Mouse (Mus musculus) erythroblast, adult 5-6 weeks (primary cell): ENCODE measurements around the gene Slc6a5. TPM values are rescaled to one million over a fixed set of nuclear protein-coding genes. Genes with fewer than 3 reads are reported as not detected.

Experiments used
- ATAC-seq: replicated peaks from 2 replicates; pipeline ENCODE4 v1.8.0; 2016; ENCODE audit warnings: moderate number of reproducible peaks, mild to moderate bottlenecking, moderate TSS enrichment, inconsistent platforms; ENCODE audit not compliant: poor library complexity, low FRiP score, severe bottlenecking
- total RNA-seq, 2 experiments: library from RNA; stranded (forward) in 1 of 2; stranded (reverse) in 1 of 2; fragments of 150-400 nt in 1 of 2; fragments of 200-764, 138-1000 nt in 1 of 2; gene quantifications; 2 replicates each; pipeline versions ENCODE4 v1.2.3 to v1.2.4; 2015 to 2017; ENCODE audit warnings: low replicate concordance in 2 of 2

The Slc6a5 gene
- total RNA-seq, 2 experiments from 2014 or later: not detected

- no peak for ATAC-seq
Measured at GRCm38 (mm10) chr7:49963764-49964163, 53.8 kb downstream of the Slc6a5 start.

DNA sequence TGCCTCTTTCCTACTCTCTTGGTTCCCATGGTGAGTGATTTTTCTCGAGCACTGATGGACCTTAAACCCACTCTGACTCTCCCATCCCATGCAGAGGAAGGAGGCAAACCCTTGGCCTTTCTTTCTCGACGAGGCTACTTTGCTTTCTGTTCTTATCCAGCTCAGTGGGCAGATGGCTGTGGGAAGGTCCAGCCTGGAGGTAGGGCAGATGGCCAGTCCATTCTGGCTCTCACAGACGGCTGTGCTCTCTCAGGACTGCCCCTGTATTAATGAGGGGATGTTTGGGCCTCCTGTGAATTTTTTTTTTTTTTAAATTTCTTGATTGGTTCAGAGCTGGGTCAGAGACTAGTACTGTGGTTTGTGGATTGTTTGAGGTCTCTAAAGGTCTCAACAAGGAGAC lies 59.6 kb downstream of the Slc6a5 start:
- no peak for ATAC-seq

DNA sequence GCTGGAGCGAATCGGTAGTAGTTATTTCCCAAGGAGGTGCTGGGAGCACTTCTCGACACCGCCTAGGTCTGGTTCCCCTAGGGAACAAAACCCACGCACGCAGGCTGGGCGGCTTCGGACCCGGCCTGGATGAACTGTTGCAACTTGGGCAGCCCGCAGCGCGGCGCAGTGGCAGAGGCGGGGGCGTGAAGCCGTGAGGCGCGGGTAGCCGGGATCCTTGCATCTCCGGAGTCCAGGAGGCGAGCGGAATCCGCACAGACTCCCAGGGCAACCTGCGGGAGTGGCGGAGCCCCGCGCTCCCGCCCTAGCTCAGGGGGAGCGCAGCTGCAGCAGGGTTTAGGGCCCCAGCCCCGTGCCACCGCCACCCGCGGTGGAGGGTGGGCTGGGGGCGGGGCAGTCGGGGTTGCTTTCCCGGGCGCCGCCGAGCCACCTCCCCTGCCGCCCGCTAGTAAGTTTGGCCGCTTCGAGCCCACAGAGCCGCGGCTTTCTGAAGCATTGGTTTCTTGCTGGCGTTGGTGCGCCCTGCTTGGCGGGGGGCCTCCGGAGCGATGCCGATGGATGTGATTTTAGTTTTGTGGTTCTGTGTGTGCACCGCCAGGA lies 65.0 kb downstream of the Slc6a5 start, which contains the start of gene Nell1:
Gene Nell1 (plus strand): TSS at position 24 of the 600 bp plus-strand sequence.
- no peak for ATAC-seq

DNA sequence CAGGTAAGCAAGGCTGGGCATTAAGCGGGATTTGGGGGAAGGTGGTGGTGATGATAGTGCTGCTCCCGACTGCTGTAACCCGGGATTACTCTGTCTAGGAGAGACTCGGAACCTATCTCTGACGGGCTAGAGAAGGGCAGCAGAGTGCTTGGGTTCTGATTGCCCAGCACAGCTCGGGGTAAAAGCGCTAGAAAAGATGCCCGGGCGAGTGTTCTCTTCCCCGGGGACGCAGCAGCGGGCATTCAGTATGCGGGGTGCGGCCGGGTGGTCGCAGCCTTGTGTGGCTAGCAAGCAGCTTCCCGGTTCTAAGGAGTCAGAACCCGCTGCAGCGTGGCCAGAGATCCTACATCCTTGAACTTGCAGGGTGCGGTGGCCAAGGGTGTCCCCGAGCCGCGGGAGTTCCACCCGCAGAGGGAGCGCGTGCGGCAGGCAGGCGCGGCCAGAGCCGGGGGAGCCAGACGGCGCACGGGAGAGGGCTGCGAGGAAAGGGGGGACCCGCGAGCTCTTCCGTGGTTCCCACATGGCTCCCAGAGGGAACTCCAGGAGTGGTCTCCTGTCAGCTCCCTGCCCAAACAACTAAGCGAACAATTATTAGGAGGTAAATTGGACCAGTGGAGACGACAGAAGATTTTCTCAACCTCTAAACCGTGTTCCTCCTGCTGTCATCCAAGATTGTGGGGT lies 65.6 kb downstream of the Slc6a5 start:
- no peak for ATAC-seq

DNA sequence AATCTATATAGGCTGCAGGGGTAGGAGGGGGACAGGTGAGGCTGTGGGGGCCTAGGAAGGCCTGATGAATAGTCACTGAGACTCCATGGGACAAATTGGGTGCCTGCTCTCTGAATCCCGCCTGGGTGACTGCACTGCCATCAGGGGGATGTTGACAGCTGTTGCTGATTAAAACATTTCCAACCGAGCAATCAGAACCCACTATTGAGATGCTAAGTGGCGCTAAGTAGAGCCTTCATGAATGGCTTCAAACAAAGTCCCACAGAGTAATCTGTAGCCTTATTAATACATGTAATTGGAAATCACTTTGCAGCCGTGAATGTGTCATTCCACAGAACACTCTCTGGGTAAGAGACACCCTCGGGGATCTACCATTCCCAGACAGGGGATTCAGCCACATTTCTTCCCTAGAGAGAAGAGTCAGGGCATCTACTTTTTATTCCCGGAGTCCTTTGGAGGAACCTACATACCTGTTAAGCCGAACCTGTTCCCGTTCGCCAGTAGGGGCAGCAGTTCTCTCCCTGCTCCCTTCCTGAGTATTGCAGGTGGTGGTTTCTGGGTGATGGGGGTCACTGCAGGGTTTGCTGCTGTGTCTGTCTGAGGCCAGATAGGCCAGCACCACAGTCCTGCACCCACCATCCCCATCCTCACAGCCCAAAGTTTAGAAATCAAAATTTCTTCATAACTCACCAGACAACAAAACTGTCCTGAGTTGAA lies 71.7 kb downstream of the Slc6a5 start:
- ATAC-seq: no peak

DNA sequence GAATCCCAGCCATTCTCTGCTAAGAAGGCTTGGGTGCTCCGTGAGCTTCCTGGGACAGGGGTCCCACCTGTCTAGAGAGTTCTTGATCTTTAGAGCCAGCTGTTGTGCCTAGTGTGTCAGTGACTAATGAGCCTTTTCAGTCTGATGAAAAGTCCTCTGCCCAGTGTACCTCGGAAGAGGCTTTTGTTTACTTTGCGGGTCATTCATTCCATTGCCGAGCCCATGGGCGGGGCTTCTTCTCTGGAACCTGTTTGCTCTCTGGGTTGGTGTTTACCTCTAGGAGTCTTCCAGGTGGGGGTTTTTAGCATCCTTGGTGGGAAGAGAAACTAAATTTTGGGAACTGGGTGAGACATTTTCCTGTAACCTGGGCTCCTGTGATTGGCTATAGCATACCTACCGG lies 74.8 kb downstream of the Slc6a5 start:
- no peak for ATAC-seq

DNA sequence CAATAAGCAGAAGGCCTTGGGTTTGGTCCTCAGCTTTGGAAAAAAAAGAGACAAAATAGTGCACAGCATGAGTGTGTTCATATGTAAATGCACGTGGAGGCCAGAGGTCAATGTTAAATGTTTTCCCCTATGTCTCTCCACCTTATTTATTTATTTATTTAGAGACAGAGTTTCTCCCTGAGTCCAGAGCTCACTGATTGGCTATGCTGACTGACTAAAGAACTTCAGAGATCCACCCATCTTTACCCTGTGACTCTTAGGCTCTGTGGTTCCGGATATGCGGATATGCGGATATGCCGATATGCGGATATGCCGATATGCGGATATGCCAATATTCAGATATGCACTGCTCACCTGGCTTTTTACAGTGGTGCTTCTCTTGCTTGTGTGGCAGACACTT lies 76.0 kb downstream of the Slc6a5 start:
- no peak for ATAC-seq

DNA sequence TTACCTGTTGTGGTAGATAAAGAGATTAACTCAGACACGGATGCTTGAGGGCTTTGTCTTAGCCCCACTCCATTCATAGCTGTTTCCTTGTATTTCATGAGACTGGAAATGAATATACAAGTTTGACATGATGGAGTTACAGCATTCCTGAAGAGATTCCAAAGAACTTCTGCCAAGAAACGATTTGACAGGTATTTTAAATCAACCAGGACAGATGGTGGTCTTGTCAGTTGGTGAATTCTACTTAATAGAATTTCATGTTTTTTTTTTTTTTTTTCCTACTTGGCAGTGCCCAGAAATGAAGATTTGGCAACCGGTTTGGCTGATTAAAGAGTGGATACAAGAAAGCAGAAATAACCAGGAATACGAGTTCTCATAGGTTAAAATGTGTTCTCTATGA lies 89.4 kb downstream of the Slc6a5 start:
- ATAC-seq: no peak

DNA sequence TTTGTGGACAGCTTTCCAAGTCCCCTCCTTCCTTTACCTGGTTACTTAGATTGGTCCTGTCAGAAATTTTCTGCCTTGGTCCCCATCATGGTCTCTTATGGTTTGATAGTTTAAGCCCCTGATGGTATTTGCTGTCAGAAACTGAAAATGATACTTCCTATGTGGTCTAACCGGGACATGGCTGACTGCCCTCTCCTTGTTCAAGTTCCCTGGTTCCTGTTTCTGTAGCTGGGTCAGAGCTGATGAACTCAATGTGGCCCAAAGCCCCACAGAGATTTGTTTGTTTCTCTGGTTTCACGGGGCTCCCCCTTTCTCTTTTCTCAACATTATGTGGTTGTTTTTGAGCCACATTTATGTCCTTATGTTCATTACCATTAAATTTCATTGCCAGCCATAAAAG lies 95.3 kb downstream of the Slc6a5 start:
- no peak for ATAC-seq

Other genes starting within 250 kb of the Slc6a5 start
- 37.2 and 48.2 TPM in 2 replicates for gene Htatip2, start 151.0 kb upstream of the Slc6a5 start, total RNA-seq (2015; ENCODE audit: low replicate concordance)
- gene Htatip2, start 151.0 kb upstream of the Slc6a5 start, total RNA-seq (2017; ENCODE audit: low replicate concordance): 40.9 and 85.6 TPM in 2 replicates
- gene Prmt3, start 131.8 kb upstream of the Slc6a5 start, total RNA-seq (2015; ENCODE audit: low replicate concordance): 10.2 and 17.3 TPM in 2 replicates
- 11.6 and 21.5 TPM in 2 replicates for gene Prmt3, start 131.8 kb upstream of the Slc6a5 start, total RNA-seq (2017; ENCODE audit: low replicate concordance)
- gene Nell1, start 64.7 kb downstream of the Slc6a5 start, total RNA-seq (2015; ENCODE audit: low replicate concordance): not detected in 2 replicates
- not detected in 2 replicates for gene Nell1, start 64.7 kb downstream of the Slc6a5 start, total RNA-seq (2017; ENCODE audit: low replicate concordance)